Mouse (Mus musculus) stomach, embryonic 15.5 days (tissue): ENCODE measurements around the gene Bicdl2. TPM values are rescaled to one million over a fixed set of nuclear protein-coding genes. Genes with fewer than 3 reads are reported as not detected.
A peak's percentile ranks its signal among the peaks of the same experiment; 100 is the strongest.

ENCODE experiments used
- ATAC-seq: fragments of 200-750 bp; cut with Nextera tagmentation; 2 replicates; pipeline ENCODE4 v1.8.0; 2017; ENCODE audit warnings: low read depth, moderate number of reproducible peaks, moderate TSS enrichment; ENCODE audit not compliant: insufficient read depth, low FRiP score
- H3K27ac ChIP-seq: fragments of 300-500 bp; sonication (generic); 2 replicates; pipeline ENCODE4 v1.5.1; 2015; ENCODE audit warnings: mild to moderate bottlenecking, inconsistent platforms
- H3K27me3 ChIP-seq: fragments of 300-500 bp; sonication (generic); replicated peaks from 2 replicates; pipeline ENCODE4 v1.6.1; 2015; ENCODE audit warnings: inconsistent platforms
- H3K36me3 ChIP-seq: fragments of 300-500 bp; sonication (generic); 2 replicates; pipeline ENCODE4 v1.6.1; 2015; ENCODE audit warnings: inconsistent platforms
- H3K4me1 ChIP-seq: fragments of 300-500 bp; sonication (generic); 2 replicates; pipeline ENCODE4 v1.6.1; 2015; ENCODE audit warnings: inconsistent platforms
- H3K4me2 ChIP-seq: fragments of 300-500 bp; sonication (generic); 2 replicates; pipeline ENCODE4 v1.6.1; 2015; ENCODE audit warnings: mild to moderate bottlenecking, inconsistent platforms
- H3K4me3 ChIP-seq: fragments of 300-500 bp; sonication (generic); replicated peaks from 2 replicates; pipeline ENCODE4 v1.5.1; 2015; ENCODE audit warnings: inconsistent platforms
- H3K9ac ChIP-seq: fragments of 300-500 bp; sonication (generic); 2 replicates; pipeline ENCODE4 v1.6.1; 2015; ENCODE audit warnings: inconsistent platforms
- H3K9me3 ChIP-seq: fragments of 300-500 bp; sonication (generic); 2 replicates; pipeline ENCODE4 v1.6.1; 2016; ENCODE audit warnings: inconsistent platforms
- WGBS: fragments of 180-500 bp; shearing (Covaris S2); methylation state at CpG from one replicate; pipeline ENCODE4 v1.1.7; 2015; 5-methylcytosine and 5-hydroxymethylcytosine counted together
- polyA plus RNA-seq: library from polyadenylated mRNA; unstranded; fragments of >200 nt; fragmentation: Nextera tagmentation; extraction: Ambion mirVana; gene quantifications from 2 replicates; pipeline ENCODE4 v1.2.1, GENCODE M21; 2015

Bicdl2 gene
- 9.9 and 12.2 TPM in 2 replicates for polyA plus RNA-seq

DNA sequence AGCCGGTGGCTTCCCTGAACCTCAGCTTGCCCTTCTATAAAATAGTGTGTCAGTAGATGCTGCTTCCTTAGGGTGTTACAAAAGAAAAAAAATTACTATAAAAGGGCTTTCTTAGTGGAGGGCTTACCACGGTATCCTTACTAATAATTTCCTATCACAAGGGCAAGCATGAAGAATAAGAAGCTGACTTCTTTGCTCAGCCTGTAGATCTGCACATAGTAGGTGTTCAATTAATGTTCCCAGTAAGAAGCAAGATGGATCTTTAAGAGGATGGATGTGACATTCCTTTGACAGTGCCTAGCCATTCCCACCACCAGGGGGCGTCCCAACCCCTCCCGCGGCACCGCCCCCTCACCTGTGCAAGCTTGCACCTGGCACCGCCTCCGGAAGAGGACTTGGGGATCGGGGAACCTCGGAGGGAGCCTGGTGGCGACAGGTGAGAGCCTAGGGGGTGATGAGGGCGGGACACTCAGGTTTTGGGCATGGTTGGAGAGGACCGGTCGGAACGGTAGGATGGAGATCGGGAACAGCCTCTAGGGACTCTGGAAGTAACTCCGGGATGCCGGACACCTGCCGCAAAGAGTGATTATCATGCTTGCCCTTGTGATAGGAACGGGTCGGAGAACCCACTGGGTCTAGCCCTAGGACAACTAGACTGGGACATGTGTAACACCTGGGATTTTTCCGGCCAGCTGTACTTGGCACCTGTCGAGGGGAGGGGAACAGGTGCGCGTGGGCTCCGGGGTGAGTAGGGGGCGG lies at the start of gene Bicdl2:
Bicdl2 (plus strand) TSS at position 390 of the 759 bp plus-strand sequence.
- no peaks in the 10 kb centered on the region for H3K36me3 ChIP-seq

DNA sequence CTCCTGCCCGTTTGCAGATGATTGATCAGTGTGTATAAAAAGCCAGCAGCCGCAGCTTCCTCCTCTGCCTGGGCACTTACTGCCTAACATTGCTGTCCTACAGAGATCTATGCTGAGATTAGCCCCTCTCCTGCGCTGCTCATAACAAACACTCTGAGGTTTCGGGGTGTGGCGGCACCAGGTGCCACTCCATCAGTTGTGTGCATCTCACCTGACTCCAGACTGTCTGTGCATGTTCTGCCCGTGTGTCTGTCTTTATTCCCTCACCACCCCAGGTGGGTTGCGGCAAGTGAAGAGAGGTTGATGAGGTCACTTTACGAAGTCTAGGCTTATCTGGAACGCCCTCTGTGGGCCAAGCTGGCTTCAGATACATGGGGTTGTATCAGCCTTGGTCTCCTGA lies 43.2 kb upstream of the Bicdl2 start:
- H3K9ac ChIP-seq, result no peak overlapping the region
- no peaks in the 10 kb centered on the region for H3K4me1 ChIP-seq
- H3K27ac ChIP-seq, result no peak overlapping the region
- H3K4me2 ChIP-seq, result no peak overlapping the region
- ATAC-seq, result no peak
- H3K4me3 ChIP-seq, result no peak overlapping the region
- H3K27me3 ChIP-seq, result no peaks in the 10 kb centered on the region; the same call in 1 of the 2 replicates
- H3K9me3 ChIP-seq, result no peaks in the 10 kb centered on the region
- H3K36me3 ChIP-seq, result no peaks in the 10 kb centered on the region
- 34% methylated on average over 9 of the region's 9 CpGs for WGBS

More for the DNA sequence above, at the start of gene Bicdl2:
- peak within 1 kb of the TSS; percentile 55 for H3K4me2 ChIP-seq
- H3K27ac ChIP-seq, result peak within 1 kb of the TSS; percentile 60; the same call in 1 of the 2 replicates
- H3K4me3 ChIP-seq, result peak within 1 kb of the TSS; percentile 37
- 0 out of 2 replicates have a peak, but pooled peaks cover 5% of the 10 kb centered on the region for H3K4me1 ChIP-seq
- no peaks in the 10 kb centered on the region for H3K9me3 ChIP-seq
- 5% methylated on average over 27 of the region's 27 CpGs for WGBS
- H3K9ac ChIP-seq, result no peak within 1 kb of the TSS
- peaks cover 26% of the 10 kb centered on the region for H3K27me3 ChIP-seq
- peak; percentile 33; the same call in 1 of the 2 replicates for ATAC-seq

DNA sequence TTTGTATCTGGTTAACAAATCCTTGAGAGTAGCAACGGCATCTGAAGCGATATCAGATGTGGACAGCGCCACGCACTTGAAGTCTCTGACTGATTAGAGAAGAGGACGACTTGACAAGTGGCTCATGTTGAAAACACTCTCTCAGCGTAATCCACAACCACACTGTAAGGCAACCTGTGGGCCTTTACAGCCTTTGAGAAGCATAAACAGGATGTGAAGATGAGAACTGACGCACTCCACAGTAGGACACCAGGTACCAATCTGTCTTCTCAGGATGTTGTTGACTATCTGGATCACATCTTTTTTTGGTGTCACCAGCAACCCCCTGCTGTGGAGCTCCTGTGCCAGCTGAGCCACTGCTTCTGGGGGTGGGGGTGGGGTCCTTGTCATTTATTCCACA lies 40.0 kb upstream of the Bicdl2 start:
- H3K4me2 ChIP-seq, result no peak overlapping the region
- no peak for ATAC-seq
- WGBS, result 60% methylated on average over 7 of the region's 7 CpGs
- H3K27ac ChIP-seq, result no peak overlapping the region
- no peaks in the 10 kb centered on the region for H3K9me3 ChIP-seq
- H3K9ac ChIP-seq, result no peak overlapping the region
- no peaks in the 10 kb centered on the region for H3K4me1 ChIP-seq
- no peaks in the 10 kb centered on the region; the same call in 1 of the 2 replicates for H3K27me3 ChIP-seq
- H3K36me3 ChIP-seq, result no peaks in the 10 kb centered on the region
- H3K4me3 ChIP-seq, result no peak overlapping the region

DNA sequence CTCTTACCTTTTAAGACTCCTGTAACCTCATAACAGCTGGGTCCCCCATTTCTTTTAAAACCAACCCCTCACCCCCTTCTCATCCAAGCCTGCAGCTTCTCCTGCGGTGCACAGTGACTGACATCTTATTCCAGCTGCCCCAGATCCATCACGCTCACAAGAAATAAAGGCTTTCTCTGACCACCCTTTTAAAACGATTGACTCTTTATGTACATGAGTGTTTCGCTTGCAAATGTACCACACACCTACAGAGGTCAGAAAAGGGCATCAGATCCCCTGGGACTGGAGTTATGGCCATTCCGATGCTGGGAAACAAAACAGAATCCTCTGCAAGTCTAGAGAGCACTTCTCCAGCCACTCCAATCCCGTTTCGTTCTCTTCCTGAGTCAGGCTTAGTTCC lies 32.5 kb upstream of the Bicdl2 start:
- H3K9me3 ChIP-seq, result no peaks in the 10 kb centered on the region
- no peak overlapping the region for H3K4me3 ChIP-seq
- H3K4me1 ChIP-seq, result peaks cover 3% of the 10 kb centered on the region; the same call in 1 of the 2 replicates
- no peak overlapping the region for H3K4me2 ChIP-seq
- H3K27ac ChIP-seq, result no peak overlapping the region
- H3K27me3 ChIP-seq, result no peaks in the 10 kb centered on the region
- 35% methylated on average over 7 of the region's 7 CpGs for WGBS
- H3K9ac ChIP-seq, result no peak overlapping the region
- H3K36me3 ChIP-seq, result no peaks in the 10 kb centered on the region
- no peak for ATAC-seq

DNA sequence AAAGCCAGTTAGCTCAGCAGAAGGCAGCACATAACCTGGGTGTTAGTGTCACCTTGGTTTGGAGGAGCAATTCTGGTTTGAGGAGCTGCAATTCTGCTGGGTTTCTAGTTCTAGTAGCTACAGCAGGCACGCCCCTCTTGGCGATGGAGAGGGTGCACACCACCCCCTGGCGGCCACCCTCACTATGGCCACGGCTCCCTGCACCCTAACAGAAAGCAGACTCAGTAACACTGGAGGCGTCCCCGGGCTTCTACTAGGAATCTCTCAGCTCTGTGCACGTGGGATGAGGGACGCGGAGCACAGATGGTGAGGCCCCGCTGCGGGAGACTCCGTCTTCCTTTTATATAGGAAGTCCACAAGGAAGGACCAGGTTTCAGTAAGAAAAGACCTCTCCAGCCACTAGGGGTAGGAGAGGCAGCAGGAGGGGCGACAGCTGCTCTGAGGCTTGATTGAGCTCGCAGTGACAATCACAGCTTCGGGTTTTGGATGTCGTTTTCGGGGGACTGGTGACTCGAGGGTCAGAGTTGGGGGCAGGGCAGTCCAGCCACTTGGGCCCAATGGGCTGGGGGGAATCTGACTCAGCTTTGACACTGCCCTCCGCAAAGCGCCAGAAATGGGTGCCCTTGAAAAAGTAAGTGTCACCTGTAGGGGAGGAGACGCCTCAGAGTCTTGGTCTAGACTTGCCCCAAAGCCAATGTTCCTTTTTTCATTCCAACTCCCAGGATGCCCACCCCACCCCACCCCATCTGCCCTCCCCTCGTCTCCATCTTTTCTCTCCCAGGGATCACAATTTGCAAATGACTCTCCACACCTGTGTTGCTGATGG lies 29.9 kb upstream of the Bicdl2 start:
- 13% methylated on average over 22 of the region's 22 CpGs for WGBS
- H3K27me3 ChIP-seq, result no peaks in the 10 kb centered on the region
- peak overlapping the region; percentile 26 for H3K4me3 ChIP-seq
- H3K4me2 ChIP-seq, result peak overlapping the region; percentile 56
- peak; percentile 76 for ATAC-seq
- peak overlapping the region; percentile 25; the same call in 1 of the 2 replicates for H3K9ac ChIP-seq
- no peaks in the 10 kb centered on the region for H3K9me3 ChIP-seq
- no peak overlapping the region for H3K27ac ChIP-seq
- no peaks in the 10 kb centered on the region for H3K36me3 ChIP-seq
- H3K4me1 ChIP-seq, result peaks cover 3% of the 10 kb centered on the region; the same call in 1 of the 2 replicates

DNA sequence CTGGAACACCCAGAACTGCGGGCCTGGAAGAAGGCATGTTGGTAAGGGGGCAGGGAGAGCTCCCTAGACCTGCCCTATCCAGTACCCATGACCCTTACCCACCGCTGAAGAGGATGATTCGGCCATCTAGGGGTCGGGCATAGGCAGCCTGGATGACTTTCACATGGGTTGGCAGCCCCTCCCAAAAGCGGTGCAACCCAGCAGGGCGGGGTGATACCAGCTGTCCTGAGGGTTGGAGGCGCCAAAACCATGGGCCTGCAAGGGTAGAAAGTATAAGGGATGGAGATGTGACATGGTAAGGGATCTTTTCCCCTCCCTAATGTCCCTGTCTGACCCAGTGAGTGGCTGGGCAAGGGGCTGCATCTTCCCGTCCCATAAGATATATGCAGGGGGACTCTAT lies 29.1 kb upstream of the Bicdl2 start:
- Histone ChIP-seq H3K9ac (no peak overlapping the region), H3K27ac (no peak overlapping the region), H3K9me3 (no peaks in the 10 kb centered on the region), H3K36me3 (no peaks in the 10 kb centered on the region), H3K27me3 (no peaks in the 10 kb centered on the region), H3K4me1 (peaks cover 3% of the 10 kb centered on the region; the same call in 1 of the 2 replicates), H3K4me3 (no peak overlapping the region), H3K4me2 (no peak overlapping the region)
- WGBS, result 75% methylated on average over 8 of the region's 8 CpGs
- no peak for ATAC-seq

DNA sequence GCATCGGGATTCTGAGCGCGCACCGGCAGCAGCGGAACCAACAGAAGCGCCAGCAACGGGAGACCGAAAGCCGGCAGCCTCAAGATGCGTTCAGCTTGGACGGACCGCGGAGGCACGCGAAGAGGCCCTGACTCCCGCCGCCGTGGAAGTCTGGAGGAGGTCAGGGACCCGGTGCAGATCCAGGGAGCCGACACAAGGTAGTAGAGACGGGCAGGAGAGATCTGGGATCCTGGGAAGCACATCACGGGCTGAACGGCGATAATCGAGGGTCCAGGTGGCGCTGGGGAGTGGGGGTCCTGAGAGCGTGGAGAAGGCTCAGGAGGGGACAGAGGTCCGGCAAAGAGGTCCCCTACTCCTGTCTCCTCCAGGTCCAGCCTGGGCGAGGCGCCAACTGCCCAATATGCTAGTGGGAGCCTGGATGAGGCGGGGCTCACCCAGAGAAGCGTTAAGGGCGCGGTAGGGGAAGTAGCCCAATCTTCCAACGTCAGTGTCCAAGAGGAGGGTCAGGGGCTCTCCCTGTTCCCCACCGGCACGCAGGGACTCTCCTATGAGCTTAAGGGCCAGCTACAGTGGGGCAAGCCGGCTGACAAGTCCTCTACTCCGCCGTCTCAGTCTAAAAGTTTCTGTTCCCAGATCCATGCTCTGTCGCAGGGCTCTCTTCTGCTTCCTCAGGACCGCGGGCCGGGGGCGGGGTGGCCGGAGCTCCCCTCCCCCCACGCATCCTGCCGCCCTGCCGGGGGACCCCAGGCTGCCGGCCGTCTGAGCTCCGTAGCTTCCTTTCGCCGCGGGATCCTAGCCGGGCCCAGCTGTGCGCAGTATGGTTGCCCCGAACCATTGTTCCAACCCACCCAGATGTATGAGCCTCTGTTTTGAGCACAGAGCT lies 15.5 kb upstream of the Bicdl2 start, which contains the start of gene Mmp25:
Mmp25 (minus strand) TSS at position 665 of the 883 bp plus-strand sequence.
- Histone ChIP-seq H3K4me2 (peak within 1 kb of the TSS; percentile 90), H3K4me1 (peaks cover 5% of the 10 kb centered on the region; the same call in 1 of the 2 replicates), H3K4me3 (peak within 1 kb of the TSS; percentile 46), H3K27ac (no peak within 1 kb of the TSS), H3K36me3 (no peaks in the 10 kb centered on the region), H3K27me3 (peaks cover 7% of the 10 kb centered on the region; the same call in 1 of the 2 replicates), H3K9ac (0 out of 2 replicates have a peak within 1 kb of the TSS, but pooled peaks have one; percentile 2), H3K9me3 (no peaks in the 10 kb centered on the region)
- under 1% methylated on average over 58 of the region's 58 CpGs for WGBS
- ATAC-seq, result no peak

DNA sequence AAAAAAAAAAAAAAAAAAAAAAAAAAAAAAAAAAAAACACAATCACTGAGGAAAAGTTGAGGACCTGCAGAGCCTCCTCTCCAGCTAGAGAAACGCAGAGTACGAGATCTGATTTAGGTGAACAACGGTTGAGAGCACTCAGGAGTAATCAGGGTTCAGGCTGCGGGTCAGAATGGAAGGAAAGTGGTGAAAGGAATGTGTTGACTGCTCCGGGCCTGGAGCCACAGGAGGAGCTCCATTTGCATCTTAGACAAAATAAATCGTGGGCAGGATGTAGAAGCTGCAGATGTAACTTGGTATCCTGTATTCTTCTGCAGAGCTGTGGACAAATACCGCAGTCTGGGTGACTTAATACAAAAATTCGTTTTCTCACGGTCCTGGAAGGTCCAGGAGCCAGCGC lies 14.4 kb upstream of the Bicdl2 start:
- WGBS, result 42% methylated on average over 10 of the region's 10 CpGs
- no peak for ATAC-seq
- Histone ChIP-seq H3K27me3 (peaks cover 7% of the 10 kb centered on the region; the same call in 1 of the 2 replicates), H3K4me2 (no peak overlapping the region), H3K4me3 (no peak overlapping the region), H3K27ac (no peak overlapping the region), H3K9ac (no peak overlapping the region), H3K36me3 (no peaks in the 10 kb centered on the region), H3K9me3 (no peaks in the 10 kb centered on the region), H3K4me1 (peaks cover 5% of the 10 kb centered on the region; the same call in 1 of the 2 replicates)

DNA sequence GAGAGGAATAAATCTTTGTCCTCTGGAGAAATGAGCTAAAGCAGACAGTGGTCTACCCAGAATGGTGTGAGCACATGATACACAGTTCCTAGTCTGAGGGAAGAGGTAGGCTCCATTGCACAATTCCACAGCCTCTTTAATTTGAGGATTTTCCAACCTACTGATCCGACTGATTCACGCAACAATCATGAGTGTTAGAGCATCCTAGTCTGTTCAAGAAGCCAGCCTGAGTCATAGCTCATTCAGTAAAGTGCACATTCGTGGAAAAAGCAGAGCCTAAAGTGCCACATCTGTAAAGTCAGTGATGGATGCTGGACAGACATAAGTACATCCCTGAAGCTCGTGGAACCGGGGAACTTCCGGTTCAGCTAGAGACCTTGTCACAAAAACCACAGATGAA lies 8.9 kb upstream of the Bicdl2 start:
- no peak for ATAC-seq
- Histone ChIP-seq H3K36me3 (no peaks in the 10 kb centered on the region), H3K4me2 (no peak overlapping the region), H3K9ac (no peak overlapping the region), H3K4me3 (no peak overlapping the region), H3K27me3 (no peaks in the 10 kb centered on the region), H3K27ac (no peak overlapping the region), H3K9me3 (no peaks in the 10 kb centered on the region), H3K4me1 (no peaks in the 10 kb centered on the region)
- WGBS, result 82% methylated on average over 6 of the region's 6 CpGs

DNA sequence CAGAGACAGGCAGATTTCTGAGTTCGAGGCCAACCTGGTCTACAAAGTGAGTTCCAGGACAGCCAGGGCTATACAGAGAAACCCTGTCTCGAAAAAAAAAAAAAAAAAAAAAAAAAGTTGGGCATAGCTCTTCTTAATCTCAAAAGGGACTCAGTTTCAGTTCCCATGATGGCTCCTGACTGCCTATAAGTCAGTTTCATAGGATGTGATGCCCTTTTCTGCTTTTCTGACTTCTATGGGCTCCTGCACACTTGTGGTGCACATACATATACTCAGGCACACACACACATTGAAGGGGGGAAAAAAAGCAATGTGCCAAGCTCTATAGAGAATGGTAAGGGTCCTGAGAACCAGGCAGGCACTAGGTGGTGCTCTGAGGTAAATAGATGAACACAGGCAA lies 7.0 kb upstream of the Bicdl2 start:
- Histone ChIP-seq H3K4me1 (no peaks in the 10 kb centered on the region), H3K27me3 (no peaks in the 10 kb centered on the region), H3K9ac (no peak overlapping the region), H3K27ac (no peak overlapping the region), H3K36me3 (no peaks in the 10 kb centered on the region), H3K4me3 (no peak overlapping the region), H3K4me2 (no peak overlapping the region), H3K9me3 (no peaks in the 10 kb centered on the region)
- WGBS, result 59% methylated on average over 2 of the region's 2 CpGs
- no peak for ATAC-seq

DNA sequence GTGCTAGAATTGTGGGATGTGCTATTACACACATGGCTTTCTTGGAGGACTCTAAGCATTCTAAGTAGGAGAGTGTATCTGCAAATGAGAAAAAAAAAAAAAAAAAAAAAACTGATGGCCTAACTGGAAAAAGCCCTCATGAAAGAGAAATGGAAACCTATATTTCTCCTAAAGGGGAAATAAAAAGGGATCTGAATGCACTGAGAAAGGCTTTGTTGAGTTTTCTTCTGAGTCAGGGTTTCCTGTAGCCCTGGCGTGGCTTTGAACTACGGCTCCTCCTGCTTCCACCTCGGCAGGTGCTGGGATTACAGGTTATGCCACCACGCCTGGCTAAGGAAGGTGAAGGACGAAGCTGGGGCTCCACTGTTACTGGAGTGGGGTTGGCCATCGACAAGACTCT lies 6.3 kb upstream of the Bicdl2 start:
- H3K4me1 ChIP-seq, result no peaks in the 10 kb centered on the region
- H3K4me3 ChIP-seq, result no peak overlapping the region
- no peak for ATAC-seq
- H3K9me3 ChIP-seq, result no peaks in the 10 kb centered on the region
- WGBS, result 46% methylated on average over 6 of the region's 6 CpGs
- no peak overlapping the region for H3K9ac ChIP-seq
- no peaks in the 10 kb centered on the region for H3K27me3 ChIP-seq
- H3K27ac ChIP-seq, result no peak overlapping the region
- H3K4me2 ChIP-seq, result no peak overlapping the region
- no peaks in the 10 kb centered on the region for H3K36me3 ChIP-seq
